In genomic region chr1:155560678-155561077, GRCm38 (mm10) we compare ENCODE assay signal across 11 mouse cellular contexts.
"Had no signal": no experiment of that assay in that cellular context is flagged by ENCODE, and none has a peak within 500 bp of the region (broad histone marks: within the 10 kb centered on the region; RNA-seq: fewer than 3 reads in every experiment).

No protein-coding gene starts in this region.

- H3K27me3 ChIP-seq: intestine, embryonic 15.5 days; limb, embryonic 13.5 days; midbrain, embryonic 13.5 days had no signal

- H3K9ac ChIP-seq: intestine, embryonic 15.5 days had no signal

- H3K4me3 ChIP-seq: intestine, embryonic 15.5 days; midbrain, embryonic 13.5 days had no signal

- DNase-seq: kidney, adult 18-20 months; kidney, postnatal 10 days; kidney, postnatal 4 days; left cerebral cortex, postnatal 4 days; lung, adult 18-20 months; thymus, postnatal 4 days had no signal

- H3K9me3 ChIP-seq: intestine, embryonic 15.5 days; limb, embryonic 13.5 days; midbrain, embryonic 13.5 days had no signal

- H3K36me3 ChIP-seq: intestine, embryonic 15.5 days had no signal

- H3K27ac ChIP-seq: intestine, embryonic 15.5 days; layer of hippocampus, adult 2 months; limb, embryonic 13.5 days; midbrain, embryonic 13.5 days; stomach, postnatal 0 days had no signal

- ATAC-seq: intestine, embryonic 15.5 days; midbrain, embryonic 13.5 days had no signal
